Mouse (Mus musculus) lung, embryonic 15.5 days (tissue): ENCODE results near the gene Osgep. TPM values are rescaled to one million over a fixed set of nuclear protein-coding genes. Genes with fewer than 3 reads are reported as not detected.
"Not testable (repeated sequence)": the region's sequence is repeated elsewhere in the genome, so short reads cannot be mapped to it uniquely, and the experiment has no call there.

Experiments
- ATAC-seq: fragments of 200-750 bp; cut with Nextera tagmentation; 2 replicates; pipeline ENCODE4 v1.8.0; 2017; ENCODE audit warnings: moderate number of reproducible peaks, borderline replicate concordance; ENCODE audit not compliant: low FRiP score, low TSS enrichment; ENCODE audit errors: extremely low read depth
- H3K27ac ChIP-seq: fragments of 300-500 bp; sonication (generic); 2 replicates; pipeline ENCODE4 v1.5.1; 2015; ENCODE audit warnings: moderate library complexity, mild to moderate bottlenecking, inconsistent platforms
- H3K27me3 ChIP-seq: fragments of 300-500 bp; sonication (generic); 2 replicates; pipeline ENCODE4 v1.6.1; 2015; ENCODE audit warnings: inconsistent platforms
- H3K36me3 ChIP-seq: fragments of 300-500 bp; sonication (generic); 2 replicates; pipeline ENCODE4 v1.6.1; 2015; ENCODE audit warnings: inconsistent platforms
- H3K4me1 ChIP-seq: fragments of 300-500 bp; sonication (generic); 2 replicates; pipeline ENCODE4 v1.6.1; 2015; ENCODE audit warnings: inconsistent platforms
- H3K4me2 ChIP-seq: fragments of 300-500 bp; sonication (generic); 2 replicates; pipeline ENCODE4 v1.6.1; 2015; ENCODE audit warnings: inconsistent platforms, mild to moderate bottlenecking, moderate library complexity
- H3K4me3 ChIP-seq: fragments of 300-500 bp; sonication (generic); 2 replicates; pipeline ENCODE4 v1.5.1; 2015; ENCODE audit warnings: mild to moderate bottlenecking, inconsistent platforms
- H3K9ac ChIP-seq: fragments of 300-500 bp; sonication (generic); 2 replicates; pipeline ENCODE4 v1.6.1; 2015; ENCODE audit warnings: inconsistent platforms
- H3K9me3 ChIP-seq: fragments of 300-500 bp; sonication (generic); 2 replicates; pipeline ENCODE4 v1.6.1; 2016; ENCODE audit warnings: inconsistent platforms
- WGBS: fragments of 180-500 bp; shearing (Covaris S2); methylation state at CpG from one replicate; pipeline ENCODE4 v1.1.7; 2015; 5-methylcytosine and 5-hydroxymethylcytosine counted together
- polyA plus RNA-seq: library from polyadenylated mRNA; unstranded; fragments of >200 nt; fragmentation: Nextera tagmentation; extraction: Ambion mirVana; gene quantifications from 2 replicates; pipeline ENCODE4 v1.2.1, GENCODE M21; 2015

The Osgep gene
- polyA plus RNA-seq, 1 experiment from 2014 or later: 174 TPM

- not testable (repeated sequence) for H3K9ac ChIP-seq, H3K27me3 ChIP-seq, H3K4me1 ChIP-seq, H3K9me3 ChIP-seq, H3K27ac ChIP-seq
- Histone ChIP-seq H3K36me3 (peaks cover 11% of the 10 kb centered on the region), H3K4me2 (peak within 1 kb of the TSS; percentile 51), H3K4me3 (peak within 1 kb of the TSS; percentile 20)
- peak; percentile 81 for ATAC-seq
- 10% methylated on average over 19 of the region's 19 CpGs for WGBS
These were observed 31.3 kb upstream of the Osgep start, which contains the start of gene Pnp2 for GRCm38 (mm10) chr14:50955942-50956508. TSS of gene Pnp2 (plus strand) at chr14:50955992.

GRCm38 (mm10) chr14:50955487-50955886 lies 30.8 kb upstream of the Osgep start:
- no peaks in the 10 kb centered on the region for H3K9me3 ChIP-seq
- H3K9ac ChIP-seq: no peak overlapping the region
- 0 out of 2 replicates have a peak, but pooled peaks cover 3% of the 10 kb centered on the region for H3K4me1 ChIP-seq
- H3K4me3 ChIP-seq: no peak overlapping the region
- H3K27me3 ChIP-seq: no peaks in the 10 kb centered on the region
- H3K27ac ChIP-seq: no peak overlapping the region
- ATAC-seq: no peak
- 81% methylated on average over 10 of the region's 10 CpGs for WGBS
- peaks cover 13% of the 10 kb centered on the region for H3K36me3 ChIP-seq
- H3K4me2 ChIP-seq: no peak overlapping the region; the same call in 1 of the 2 replicates

- H3K4me1 ChIP-seq, ATAC-seq, H3K27ac ChIP-seq, H3K27me3 ChIP-seq, H3K9me3 ChIP-seq, H3K36me3 ChIP-seq: not testable (repeated sequence)
- Histone ChIP-seq H3K4me3 (peak overlapping the region; percentile 57), H3K4me2 (peak overlapping the region; percentile 63), H3K9ac (peak overlapping the region; percentile 48; the same call in 1 of the 2 replicates)
- 17% methylated on average over 3 of the region's 3 CpGs for WGBS
These were observed 20.8 kb upstream of the Osgep start for GRCm38 (mm10) chr14:50945526-50945925.

GRCm38 (mm10) chr14:50945081-50945480 lies 20.4 kb upstream of the Osgep start:
- H3K4me1 ChIP-seq, H3K9me3 ChIP-seq: not testable (repeated sequence)
- 14% methylated on average over 6 of the region's 6 CpGs for WGBS

GRCm38 (mm10) chr14:50944668-50945033 lies 20.0 kb upstream of the Osgep start:
- WGBS: under 1% methylated on average over 15 of the region's 15 CpGs
- not testable (repeated sequence) for H3K9me3 ChIP-seq, H3K27me3 ChIP-seq, H3K36me3 ChIP-seq, H3K4me1 ChIP-seq
- ATAC-seq: peak; percentile 95
- H3K9ac ChIP-seq: peak overlapping the region; percentile 48
- H3K4me2 ChIP-seq: peak overlapping the region; percentile 63
- H3K4me3 ChIP-seq: peak overlapping the region; percentile 57
- H3K27ac ChIP-seq: peak overlapping the region; percentile 97

More at GRCm38 (mm10) chr14:50945081-50945480, 20.4 kb upstream of the Osgep start:
- not testable (repeated sequence) for H3K27me3 ChIP-seq, ATAC-seq, H3K36me3 ChIP-seq
- peak overlapping the region; percentile 48 for H3K9ac ChIP-seq
- H3K4me2 ChIP-seq: peak overlapping the region; percentile 63
- H3K27ac ChIP-seq: peak overlapping the region; percentile 97
- peak overlapping the region; percentile 57 for H3K4me3 ChIP-seq

- H3K4me3 ChIP-seq: peak within 1 kb of the TSS; percentile 57
- 0 out of 2 replicates have a peak, but pooled peaks cover 3% of the 10 kb centered on the region for H3K36me3 ChIP-seq
- no peaks in the 10 kb centered on the region for H3K27me3 ChIP-seq
- H3K4me2 ChIP-seq: peak within 1 kb of the TSS; percentile 63
- H3K27ac ChIP-seq: peak within 1 kb of the TSS; percentile 97
- 10% methylated on average over 31 of the region's 31 CpGs for WGBS
- H3K4me1 ChIP-seq: 0 out of 2 replicates have a peak, but pooled peaks cover 6% of the 10 kb centered on the region
- H3K9me3 ChIP-seq: no peaks in the 10 kb centered on the region
- H3K9ac ChIP-seq: peak within 1 kb of the TSS; percentile 48
- ATAC-seq: peak; percentile 99
These were observed 19.4 kb upstream of the Osgep start, which contains the start of gene Gm49342 for GRCm38 (mm10) chr14:50943932-50944667. TSS of gene Gm49342 (plus strand) at chr14:50944517.

DNA sequence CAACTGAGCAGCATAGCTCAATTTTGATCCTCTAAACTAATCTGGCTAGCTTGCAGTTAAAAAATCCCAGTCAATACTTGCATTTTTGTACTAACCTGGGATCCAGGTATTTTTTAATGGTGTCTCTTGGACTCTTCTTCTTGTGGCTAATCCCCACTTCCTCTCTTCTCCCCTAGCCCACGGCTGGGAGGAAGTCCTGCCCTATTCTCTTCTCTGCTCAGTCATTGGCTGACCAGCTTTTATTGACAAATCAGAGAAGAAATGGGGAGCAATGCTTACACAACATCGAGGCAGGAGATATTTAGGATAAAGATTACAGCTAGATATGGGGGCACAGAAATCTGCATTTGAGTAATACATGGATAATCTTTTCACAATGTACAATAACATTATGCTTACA lies 14.2 kb upstream of the Osgep start:
- Histone ChIP-seq H3K4me2 (no peak overlapping the region), H3K36me3 (no peaks in the 10 kb centered on the region), H3K27ac (no peak overlapping the region), H3K4me1 (no peaks in the 10 kb centered on the region), H3K4me3 (no peak overlapping the region), H3K9ac (no peak overlapping the region), H3K9me3 (no peaks in the 10 kb centered on the region), H3K27me3 (peaks cover 7% of the 10 kb centered on the region; the same call in 1 of the 2 replicates)
- 26% methylated on average over 2 of the region's 2 CpGs for WGBS
- ATAC-seq: no peak

DNA sequence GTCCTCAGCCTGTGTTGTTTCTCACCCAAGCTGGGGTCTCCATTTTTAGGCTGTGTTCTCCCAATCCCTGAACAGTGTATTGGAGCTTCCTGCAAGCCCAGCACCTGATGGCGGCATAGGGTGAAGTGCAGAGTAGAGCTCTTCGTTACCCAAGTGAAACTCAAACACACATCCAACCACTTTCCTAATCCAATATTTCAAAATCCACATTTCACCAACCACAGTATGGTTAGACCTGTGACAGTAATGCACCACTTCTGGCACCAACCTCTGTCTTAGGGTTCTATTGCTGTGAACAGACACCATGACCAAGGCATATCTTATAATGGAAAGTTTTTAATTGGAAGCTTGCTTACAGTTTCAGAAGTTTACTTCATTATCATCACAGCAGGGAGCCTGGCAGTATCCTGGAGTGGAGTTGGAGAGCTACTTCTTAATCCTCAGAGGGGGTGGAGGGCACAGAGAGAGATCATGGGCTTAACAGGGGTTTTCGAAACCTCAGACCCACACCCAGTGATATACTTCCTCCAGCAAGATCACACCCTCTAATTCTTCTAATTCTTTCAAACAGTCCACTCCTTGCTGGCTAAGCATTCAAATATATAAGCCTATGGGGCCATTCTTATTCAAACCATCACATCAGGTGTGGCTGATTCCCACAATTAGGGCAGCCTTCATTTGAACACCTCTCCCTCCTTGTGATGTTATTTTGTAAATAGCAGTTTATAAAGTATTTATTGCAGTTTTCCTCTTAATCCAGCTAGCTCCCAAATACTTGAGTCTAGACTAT lies 13.6 kb upstream of the Osgep start:
- H3K4me3 ChIP-seq: no peak overlapping the region

DNA sequence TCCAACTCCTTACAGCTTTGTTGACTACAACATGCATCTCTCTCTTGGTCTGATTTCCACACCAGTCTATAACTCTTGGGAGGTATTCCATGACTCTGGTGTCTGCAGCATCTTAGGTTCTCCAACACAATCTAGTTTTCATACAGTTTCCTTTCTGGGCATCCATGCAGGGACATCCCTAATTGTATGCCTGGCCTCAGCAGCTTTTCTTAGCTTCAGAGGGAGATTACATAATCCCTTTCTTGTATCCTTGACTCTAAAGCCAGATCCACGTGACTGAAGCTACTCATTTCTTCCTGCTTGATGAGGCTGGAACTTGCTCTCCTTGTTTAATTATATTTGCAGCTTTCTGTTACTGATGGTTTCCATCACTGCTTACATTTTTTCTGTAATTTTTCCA lies 12.0 kb upstream of the Osgep start:
- H3K27me3 ChIP-seq: peaks cover 7% of the 10 kb centered on the region; the same call in 1 of the 2 replicates
- WGBS: 34% methylated on average over 1 of the region's 1 CpGs
- ATAC-seq: no peak
- H3K36me3 ChIP-seq: no peaks in the 10 kb centered on the region
- no peaks in the 10 kb centered on the region for H3K9me3 ChIP-seq
- no peak overlapping the region for H3K4me2 ChIP-seq
- peaks cover 6% of the 10 kb centered on the region; the same call in 1 of the 2 replicates for H3K4me1 ChIP-seq
- H3K27ac ChIP-seq: no peak overlapping the region
- H3K9ac ChIP-seq: no peak overlapping the region
- H3K4me3 ChIP-seq: no peak overlapping the region

More for the DNA sequence above, 13.6 kb upstream of the Osgep start:
- Histone ChIP-seq H3K36me3 (no peaks in the 10 kb centered on the region), H3K4me1 (no peaks in the 10 kb centered on the region), H3K4me2 (no peak overlapping the region), H3K9ac (no peak overlapping the region), H3K27ac (no peak overlapping the region), H3K27me3 (peaks cover 7% of the 10 kb centered on the region; the same call in 1 of the 2 replicates), H3K9me3 (no peaks in the 10 kb centered on the region)
- ATAC-seq: no peak
- 74% methylated on average over 3 of the region's 3 CpGs for WGBS

- Histone ChIP-seq H3K9me3 (no peaks in the 10 kb centered on the region), H3K27me3 (no peaks in the 10 kb centered on the region)
These were observed 6.9 kb upstream of the Osgep start for GRCm38 (mm10) chr14:50931493-50932020.

GRCm38 (mm10) chr14:50930754-50931492 lies 6.2 kb upstream of the Osgep start, which contains the start of the genes Pip4p1 and Pnp:
TSS of gene Pip4p1 (minus strand) at chr14:50930856.
TSS of gene Pnp (plus strand) at chr14:50931082.
- Histone ChIP-seq H3K27ac (peak within 1 kb of the TSS; percentile 90), H3K4me2 (peak within 1 kb of the TSS; percentile 84), H3K4me1 (peaks cover 29% of the 10 kb centered on the region), H3K4me3 (peak within 1 kb of the TSS; percentile 99), H3K9me3 (no peaks in the 10 kb centered on the region), H3K36me3 (peaks cover 35% of the 10 kb centered on the region), H3K27me3 (no peaks in the 10 kb centered on the region), H3K9ac (peak within 1 kb of the TSS; percentile 97)
- ATAC-seq: peak; percentile 99
- under 1% methylated on average over 62 of the region's 68 CpGs for WGBS

More at GRCm38 (mm10) chr14:50931493-50932020, 6.9 kb upstream of the Osgep start:
- Histone ChIP-seq H3K4me1 (peaks cover 23% of the 10 kb centered on the region), H3K36me3 (peaks cover 29% of the 10 kb centered on the region), H3K27ac (peak overlapping the region; percentile 90), H3K9ac (peak overlapping the region; percentile 36), H3K4me3 (peak overlapping the region; percentile 99), H3K4me2 (peak overlapping the region; percentile 71)
- ATAC-seq: no peak
- 10% methylated on average over 12 of the region's 12 CpGs for WGBS
